Mouse (Mus musculus) ES-Bruce4 (cell line): Measurements from ENCODE around the gene Col8a2.

Experiments
- CTCF ChIP-seq: IDR thresholded peaks from one replicate; pipeline ENCODE4 v1.8.1; 2011; ENCODE audit warnings: low read depth, low read length
- EP300 ChIP-seq: IDR thresholded peaks from 2 replicates; pipeline ENCODE4 v1.6.1; 2011; ENCODE audit warnings: low read depth, low read length; ENCODE audit not compliant: insufficient read depth

DNA sequence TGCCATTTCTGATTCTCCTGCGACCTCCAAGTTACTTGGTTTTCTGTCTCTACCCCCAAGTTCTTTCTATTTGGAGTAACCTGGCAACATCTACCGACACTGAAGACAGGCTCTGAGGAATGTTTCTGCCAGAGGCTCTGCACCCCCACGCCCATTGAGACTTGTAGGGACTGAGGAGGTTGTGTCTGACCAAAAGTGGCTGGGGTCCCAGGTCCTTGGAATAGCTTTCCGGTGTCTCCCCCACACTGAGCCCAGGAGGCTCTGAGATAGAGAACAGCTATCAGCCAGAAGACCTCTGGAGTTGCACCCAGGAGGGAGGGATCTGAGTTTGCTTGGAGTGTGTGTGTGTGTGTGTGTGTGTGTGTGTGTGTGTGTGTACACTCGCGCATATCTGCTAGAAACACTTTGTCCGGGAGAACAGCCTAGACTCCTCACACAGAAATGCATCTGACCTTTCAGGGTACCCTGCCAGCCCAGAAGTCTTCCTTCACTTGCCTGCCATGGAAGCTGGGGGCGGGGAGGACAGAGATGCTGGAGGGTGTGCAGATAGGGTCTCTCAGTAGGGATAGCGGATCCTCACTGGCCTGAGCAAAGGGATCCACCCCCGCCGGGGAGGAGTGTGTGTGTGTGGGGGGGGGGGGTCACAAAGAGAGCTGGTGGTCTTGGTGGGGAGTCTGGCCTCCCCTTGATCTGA lies 856 bp downstream of the Col8a2 start:
- TF ChIP-seq EP300 (no peak), CTCF (no peak)
